Mouse (Mus musculus): ENCODE measurements around the gene Rhbdd1.

Gene Rhbdd1

GRCm38 (mm10) chr1:82291930-82292712 is 24.1 kb upstream of the Rhbdd1 start:
- DNase-seq, result no peak

GRCm38 (mm10) chr1:82292771-82293170 is 23.5 kb upstream of the Rhbdd1 start:
- peak; percentile 91 for DNase-seq

GRCm38 (mm10) chr1:82294102-82294501 is 22.1 kb upstream of the Rhbdd1 start:
- DNase-seq, result peak; percentile 80

- DNase-seq, result peak; percentile 56
Observed at GRCm38 (mm10) chr1:82298586-82298985, 17.7 kb upstream of the Rhbdd1 start.

DNA sequence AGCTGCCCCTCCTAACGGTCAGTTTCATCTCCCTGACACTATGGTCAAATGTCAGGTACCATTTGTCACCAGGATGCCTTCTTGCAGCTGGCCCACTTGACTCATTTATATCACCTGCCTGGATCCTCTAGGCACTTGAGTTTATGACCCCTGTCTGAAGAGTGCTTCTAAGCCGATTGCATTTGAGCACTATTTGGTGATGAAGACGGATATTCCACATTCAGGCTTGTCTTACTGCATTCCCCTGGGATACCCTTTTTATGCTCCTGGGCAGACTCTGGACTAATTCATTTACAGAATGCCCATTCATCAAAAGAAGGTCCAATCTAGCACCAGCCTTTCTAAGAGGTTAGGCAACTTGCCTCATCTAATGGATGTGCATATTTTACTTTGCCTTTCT is 11.8 kb upstream of the Rhbdd1 start:
- DNase-seq, result peak; percentile 34

DNA sequence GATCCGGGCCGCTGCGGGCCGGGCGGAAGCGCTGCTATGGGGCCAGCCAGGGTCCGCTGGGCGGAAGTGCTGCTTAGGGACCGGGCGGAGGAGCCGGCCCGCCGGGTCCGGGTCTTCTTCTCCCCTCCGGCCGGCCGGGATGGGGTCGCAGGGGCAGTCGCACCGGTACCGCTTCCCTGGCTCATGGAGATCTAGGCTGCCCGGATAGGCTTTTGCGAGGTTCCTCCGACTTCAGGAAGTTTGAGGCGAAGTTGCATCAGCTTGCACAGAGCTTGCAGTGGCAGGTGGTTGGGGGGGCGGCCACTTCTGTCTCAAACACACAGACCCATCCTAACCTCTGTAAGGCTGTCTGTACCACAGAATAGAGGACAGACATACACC is 484 bp downstream of the Rhbdd1 start:
- DNase-seq, result no peak

DNA sequence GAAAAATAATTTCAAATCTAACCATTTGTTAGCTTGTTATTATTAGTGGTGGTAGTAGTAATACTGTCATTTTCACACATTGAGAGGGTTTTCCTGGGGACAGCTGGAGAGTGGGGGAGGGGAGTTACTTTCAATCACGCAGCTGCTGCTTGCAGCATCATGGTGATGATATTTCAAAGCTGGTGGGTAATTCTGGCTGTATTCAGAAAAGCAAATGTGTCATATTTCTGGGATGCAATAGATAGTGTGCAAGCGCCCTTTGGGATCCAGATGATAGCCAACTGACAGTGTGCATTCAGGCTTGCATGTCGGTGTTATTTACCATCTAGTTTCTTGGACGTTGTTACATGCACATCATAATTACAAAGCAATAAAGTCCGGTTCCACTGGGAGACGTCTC is 4.2 kb downstream of the Rhbdd1 start:
- peak; percentile 32 for DNase-seq

- no peak for DNase-seq
Observed at GRCm38 (mm10) chr1:82320864-82321263, 4.6 kb downstream of the Rhbdd1 start.

GRCm38 (mm10) chr1:82321441-82321840 is 5.2 kb downstream of the Rhbdd1 start:
- peak; percentile 39 for DNase-seq

DNA sequence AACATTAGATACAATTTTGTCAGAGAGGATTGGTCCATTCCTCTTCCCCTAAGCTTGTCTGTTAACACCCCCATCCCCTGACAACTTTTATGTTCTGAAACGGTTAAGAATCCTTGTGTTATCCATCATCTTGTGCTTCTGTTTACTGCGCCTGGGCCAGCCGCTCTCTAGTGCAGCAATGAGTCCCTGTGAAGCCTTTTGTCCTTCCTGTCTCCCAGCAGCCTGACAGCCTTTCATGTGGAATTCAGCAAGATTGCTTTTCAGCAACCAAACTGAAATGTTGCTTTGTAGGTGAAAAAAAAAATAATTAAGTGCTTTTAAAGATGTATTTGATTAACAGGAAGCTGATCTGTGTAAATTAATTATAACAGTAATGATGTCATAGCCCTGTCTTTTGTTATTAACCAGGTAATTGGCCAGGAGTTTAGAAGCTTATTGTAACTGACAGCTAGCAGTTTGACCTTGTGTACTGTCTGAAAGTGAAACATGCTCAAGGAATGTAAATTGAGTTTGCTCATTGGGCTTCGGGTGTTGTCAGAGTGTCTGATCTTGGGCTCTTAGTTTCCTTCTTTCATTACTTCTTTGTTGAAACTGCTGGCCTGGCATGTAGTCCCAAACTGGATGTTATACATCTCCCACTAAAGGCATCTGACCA is 8.0 kb downstream of the Rhbdd1 start:
- no peak for DNase-seq

- DNase-seq, result no peak
Observed at GRCm38 (mm10) chr1:82326120-82326519, 9.9 kb downstream of the Rhbdd1 start.

- no peak for DNase-seq
Observed at GRCm38 (mm10) chr1:82328033-82328775, 12.0 kb downstream of the Rhbdd1 start.

DNA sequence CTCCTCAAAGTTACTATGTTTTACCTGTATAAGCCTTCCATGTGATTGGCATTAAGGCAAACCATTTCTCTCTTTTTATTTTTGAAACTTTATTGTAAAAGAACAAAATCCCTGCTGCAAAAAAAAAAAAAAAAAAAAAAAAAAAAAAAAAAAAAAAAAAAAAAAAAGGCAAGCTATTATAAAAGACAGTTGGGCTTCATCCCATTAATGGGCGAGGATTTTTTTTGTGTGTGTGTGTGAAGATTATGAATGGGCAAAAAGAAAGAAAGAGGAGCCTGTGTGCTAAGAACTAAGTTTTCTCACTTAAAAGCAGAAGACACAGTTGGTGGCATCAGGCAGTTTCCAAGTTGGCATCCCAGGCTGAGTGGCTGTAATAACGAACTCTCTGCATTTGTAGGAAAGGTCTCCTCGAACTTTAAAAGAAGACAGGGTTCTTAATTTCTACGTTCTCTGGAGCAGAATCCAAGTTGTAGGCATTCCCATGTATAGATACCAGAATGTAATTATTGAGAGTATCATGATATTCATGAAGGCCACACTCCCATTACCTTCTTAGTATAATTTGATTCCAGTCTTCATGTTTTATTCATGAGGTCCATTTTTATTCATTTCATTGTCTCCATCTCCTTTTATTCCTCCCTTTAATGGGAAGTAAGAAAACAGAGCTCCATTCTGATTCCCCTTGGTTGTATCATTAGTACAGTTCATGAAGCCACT is 13.1 kb downstream of the Rhbdd1 start:
- DNase-seq, result no peak

GRCm38 (mm10) chr1:82329954-82330247 is 13.6 kb downstream of the Rhbdd1 start:
- no peak for DNase-seq

DNA sequence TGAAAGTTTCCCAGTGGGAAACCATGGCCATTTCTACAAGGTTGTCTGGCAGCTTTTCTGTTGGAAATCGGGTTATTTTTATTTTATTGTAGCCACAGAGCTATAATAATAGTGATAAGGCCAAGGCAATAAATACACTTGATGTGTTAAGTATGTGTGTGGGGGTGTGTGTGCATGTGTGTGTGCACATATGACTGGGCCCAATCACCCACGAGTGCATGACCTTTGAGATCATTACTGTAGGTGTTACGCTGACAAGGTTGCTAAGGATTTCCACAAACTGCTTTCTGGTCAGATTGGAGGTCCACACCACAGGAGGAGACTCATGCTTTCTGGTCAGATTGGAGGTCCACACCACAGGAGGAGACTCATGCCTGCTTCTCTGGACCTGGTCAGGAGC is 18.3 kb downstream of the Rhbdd1 start:
- no peak for DNase-seq

- no peak for DNase-seq
Observed at GRCm38 (mm10) chr1:82353089-82353488, 36.8 kb downstream of the Rhbdd1 start.

- DNase-seq, result no peak
Observed at GRCm38 (mm10) chr1:82353755-82354154, 37.5 kb downstream of the Rhbdd1 start.

- DNase-seq, result peak; percentile 11
Observed at GRCm38 (mm10) chr1:82358871-82359647, 42.8 kb downstream of the Rhbdd1 start.

- no peak for DNase-seq
Observed at GRCm38 (mm10) chr1:82359648-82360026, 43.4 kb downstream of the Rhbdd1 start.

GRCm38 (mm10) chr1:82361240-82361639 is 45.0 kb downstream of the Rhbdd1 start:
- DNase-seq, result no peak

DNA sequence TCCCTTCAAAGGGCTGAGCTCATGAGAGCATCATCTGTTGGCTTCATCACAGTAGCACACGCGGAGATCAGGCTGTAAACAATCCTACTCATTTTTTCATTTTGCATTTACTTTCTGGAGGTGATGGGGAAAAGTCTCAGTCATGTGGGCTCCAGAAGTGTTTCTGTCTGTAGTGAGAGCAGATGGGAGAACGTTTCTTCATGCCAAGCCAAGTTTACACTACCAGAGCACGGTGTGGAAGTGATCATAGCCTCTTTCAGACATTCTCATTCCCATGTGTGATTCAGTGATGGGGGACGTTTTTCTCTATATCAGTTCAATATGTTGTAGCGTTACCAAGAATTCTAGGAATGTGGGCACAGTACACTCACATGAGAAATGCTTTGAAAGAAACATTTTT is 45.9 kb downstream of the Rhbdd1 start:
- DNase-seq, result no peak

GRCm38 (mm10) chr1:82364047-82364446 is 47.8 kb downstream of the Rhbdd1 start:
- no peak for DNase-seq

DNA sequence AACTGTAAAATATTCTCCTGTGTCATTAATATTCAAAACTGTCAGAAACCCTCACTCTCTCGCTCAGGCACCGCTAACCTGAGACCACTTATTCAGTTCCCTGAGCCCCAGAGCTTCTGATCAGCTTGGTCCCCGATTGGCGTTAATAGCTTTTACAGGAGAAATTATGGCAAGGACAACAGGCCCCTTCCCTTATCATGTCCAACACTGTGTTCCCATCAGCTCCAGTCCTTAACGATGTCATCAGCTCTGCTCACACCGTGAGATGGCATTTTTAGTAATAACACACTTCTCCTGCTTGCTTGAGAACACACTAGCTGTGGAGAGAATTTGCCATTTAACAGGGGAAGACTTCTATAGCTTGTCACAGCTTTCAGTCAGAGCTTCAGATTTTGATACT is 48.2 kb downstream of the Rhbdd1 start:
- DNase-seq, result no peak
